Mouse (Mus musculus): Measurements from ENCODE around the gene Lgals12.

Gene Lgals12

GRCm38 (mm10) chr19:7583101-7583500, 23.9 kb downstream of the Lgals12 start:
- no peak for DNase-seq (ENCODE audit: low spot score)

- no peak for DNase-seq (ENCODE audit: low spot score)
Observed at GRCm38 (mm10) chr19:7581042-7581441, 26.0 kb downstream of the Lgals12 start.

- no peak for DNase-seq (ENCODE audit: low spot score)
Observed at GRCm38 (mm10) chr19:7577710-7578109, 29.3 kb downstream of the Lgals12 start.

GRCm38 (mm10) chr19:7576180-7576579, 30.8 kb downstream of the Lgals12 start:
- no peak for DNase-seq (ENCODE audit: low spot score)

GRCm38 (mm10) chr19:7569650-7570049, 37.3 kb downstream of the Lgals12 start:
- DNase-seq (ENCODE audit: low spot score) = no peak

- DNase-seq (ENCODE audit: low spot score) = no peak
Observed at GRCm38 (mm10) chr19:7568364-7568763, 38.6 kb downstream of the Lgals12 start.

GRCm38 (mm10) chr19:7566826-7567225, 40.2 kb downstream of the Lgals12 start:
- no peak for DNase-seq (ENCODE audit: low spot score)

GRCm38 (mm10) chr19:7564457-7564856, 42.5 kb downstream of the Lgals12 start:
- no peak for DNase-seq (ENCODE audit: low spot score)

- DNase-seq (ENCODE audit: low spot score) = no peak
Observed at GRCm38 (mm10) chr19:7563676-7564075, 43.3 kb downstream of the Lgals12 start.

- DNase-seq (ENCODE audit: low spot score) = no peak
Observed at GRCm38 (mm10) chr19:7562601-7563129, 44.3 kb downstream of the Lgals12 start.

GRCm38 (mm10) chr19:7561456-7561855, 45.5 kb downstream of the Lgals12 start:
- no peak for DNase-seq (ENCODE audit: low spot score)

GRCm38 (mm10) chr19:7559986-7560385, 47.0 kb downstream of the Lgals12 start:
- DNase-seq (ENCODE audit: low spot score) = no peak

GRCm38 (mm10) chr19:7558675-7559074, 48.3 kb downstream of the Lgals12 start:
- no peak for DNase-seq (ENCODE audit: low spot score)

GRCm38 (mm10) chr19:7557844-7558243, 49.1 kb downstream of the Lgals12 start:
- no peak for DNase-seq (ENCODE audit: low spot score)

- no peak for DNase-seq (ENCODE audit: low spot score)
Observed at GRCm38 (mm10) chr19:7557328-7557822, 49.6 kb downstream of the Lgals12 start, which contains the start of gene Pla2g16. Gene Pla2g16, plus strand, starts transcription at chr19:7557459.

- no peak for DNase-seq (ENCODE audit: low spot score)
Observed at GRCm38 (mm10) chr19:7556641-7557040, 50.4 kb downstream of the Lgals12 start.

- DNase-seq (ENCODE audit: low spot score) = no peak
Observed at GRCm38 (mm10) chr19:7554881-7555280, 52.1 kb downstream of the Lgals12 start.

GRCm38 (mm10) chr19:7553441-7553840, 53.6 kb downstream of the Lgals12 start:
- DNase-seq (ENCODE audit: low spot score) = no peak

GRCm38 (mm10) chr19:7552301-7552673, 54.7 kb downstream of the Lgals12 start:
- DNase-seq (ENCODE audit: low spot score) = no peak

GRCm38 (mm10) chr19:7551550-7552300, 55.3 kb downstream of the Lgals12 start:
- DNase-seq (ENCODE audit: low spot score) = no peak

- DNase-seq (ENCODE audit: low spot score) = no peak
Observed at GRCm38 (mm10) chr19:7548924-7549323, 58.1 kb downstream of the Lgals12 start.
